Mouse (Mus musculus): ENCODE measurements at regions not wholly inside any gene's neighbourhood (a gene's known extent, or its start where the extent isn't known, plus 50 kb on each side); places are given as distances from the start of the nearest gene placed in this dataset.

GRCm38 (mm10) chr13:34507224-34507623 is 146.1 kb downstream of the Pxdc1 start:
- Histone ChIP-seq H3K4me1 (ENCODE audit: control insufficient read depth, insufficient read depth, low read length) (no peaks in the 10 kb centered on the region), H3K9me3 (ENCODE audit: control insufficient read depth, low read length) (no peaks in the 10 kb centered on the region), H3K27me3 (ENCODE audit: control insufficient read depth, insufficient read depth, low read length) (no peaks in the 10 kb centered on the region), H3K36me3 (ENCODE audit: control insufficient read depth, insufficient read depth, low read length) (no peaks in the 10 kb centered on the region), H3K27ac (replicated peaks; ENCODE audit: low read depth, low read length) (no peak overlapping the region), H3K4me2 (ENCODE audit: low read length) (no peak overlapping the region), H3K9ac (replicated peaks; ENCODE audit: low read length) (no peak overlapping the region), H3K4me3 (replicated peaks; ENCODE audit: low read depth, low read length) (no peak overlapping the region)
- no peak for DNase-seq
- 48% methylated on average over 2 of the region's 2 CpGs for WGBS
- no peak for ATAC-seq (ENCODE audit: low FRiP score, low TSS enrichment)

GRCm38 (mm10) chr13:34505861-34506260 is 147.4 kb downstream of the Pxdc1 start:
- no peaks in the 10 kb centered on the region for H3K9me3 ChIP-seq (ENCODE audit: control insufficient read depth, low read length)
- WGBS = 96% methylated on average over 2 of the region's 2 CpGs

GRCm38 (mm10) chr13:34504879-34505278 is 148.4 kb downstream of the Pxdc1 start:
- no peaks in the 10 kb centered on the region for H3K36me3 ChIP-seq (ENCODE audit: control insufficient read depth, insufficient read depth, low read length)
- H3K9me3 ChIP-seq (ENCODE audit: control insufficient read depth, low read length) = no peaks in the 10 kb centered on the region
- no peaks in the 10 kb centered on the region for H3K27me3 ChIP-seq (ENCODE audit: control insufficient read depth, insufficient read depth, low read length)
- H3K4me2 ChIP-seq (ENCODE audit: low read length) = no peak overlapping the region
- no peak overlapping the region for H3K4me3 ChIP-seq (replicated peaks; ENCODE audit: low read depth, low read length)
- H3K4me1 ChIP-seq (ENCODE audit: control insufficient read depth, insufficient read depth, low read length) = no peaks in the 10 kb centered on the region
- H3K27ac ChIP-seq (replicated peaks; ENCODE audit: low read depth, low read length) = no peak overlapping the region
- no peak overlapping the region for H3K9ac ChIP-seq (replicated peaks; ENCODE audit: low read length)
- DNase-seq (no peak), ATAC-seq (ENCODE audit: low FRiP score, low TSS enrichment) (no peak)
- WGBS = 93% methylated on average over 3 of the region's 3 CpGs

More at GRCm38 (mm10) chr13:34505861-34506260, 147.4 kb downstream of the Pxdc1 start:
- no peak for ATAC-seq (ENCODE audit: low FRiP score, low TSS enrichment)
- Histone ChIP-seq H3K4me2 (ENCODE audit: low read length) (no peak overlapping the region), H3K27ac (replicated peaks; ENCODE audit: low read depth, low read length) (no peak overlapping the region), H3K9ac (replicated peaks; ENCODE audit: low read length) (no peak overlapping the region), H3K4me3 (replicated peaks; ENCODE audit: low read depth, low read length) (no peak overlapping the region), H3K36me3 (ENCODE audit: control insufficient read depth, insufficient read depth, low read length) (no peaks in the 10 kb centered on the region), H3K4me1 (ENCODE audit: control insufficient read depth, insufficient read depth, low read length) (no peaks in the 10 kb centered on the region), H3K27me3 (ENCODE audit: control insufficient read depth, insufficient read depth, low read length) (no peaks in the 10 kb centered on the region)
- DNase-seq = no peak

- WGBS = 99% methylated on average over 2 of the region's 2 CpGs
- Histone ChIP-seq H3K36me3 (ENCODE audit: control insufficient read depth, insufficient read depth, low read length) (no peaks in the 10 kb centered on the region), H3K27me3 (ENCODE audit: control insufficient read depth, insufficient read depth, low read length) (no peaks in the 10 kb centered on the region), H3K4me2 (ENCODE audit: low read length) (no peak overlapping the region), H3K4me1 (ENCODE audit: control insufficient read depth, insufficient read depth, low read length) (no peaks in the 10 kb centered on the region), H3K27ac (replicated peaks; ENCODE audit: low read depth, low read length) (no peak overlapping the region), H3K4me3 (replicated peaks; ENCODE audit: low read depth, low read length) (no peak overlapping the region), H3K9me3 (ENCODE audit: control insufficient read depth, low read length) (no peaks in the 10 kb centered on the region), H3K9ac (replicated peaks; ENCODE audit: low read length) (no peak overlapping the region)
- ATAC-seq (ENCODE audit: low FRiP score, low TSS enrichment) = no peak
- no peak for DNase-seq
These were observed 153.9 kb upstream of the Slc22a23 start for GRCm38 (mm10) chr13:34498910-34499309.

GRCm38 (mm10) chr13:34497667-34498066 is 152.7 kb upstream of the Slc22a23 start:
- no peaks in the 10 kb centered on the region for H3K9me3 ChIP-seq (ENCODE audit: control insufficient read depth, low read length)
- H3K27me3 ChIP-seq (ENCODE audit: control insufficient read depth, insufficient read depth, low read length) = no peaks in the 10 kb centered on the region
- no peaks in the 10 kb centered on the region for H3K4me1 ChIP-seq (ENCODE audit: control insufficient read depth, insufficient read depth, low read length)
- no peaks in the 10 kb centered on the region for H3K36me3 ChIP-seq (ENCODE audit: control insufficient read depth, insufficient read depth, low read length)
- no peak overlapping the region for H3K4me3 ChIP-seq (replicated peaks; ENCODE audit: low read depth, low read length)
- H3K27ac ChIP-seq (replicated peaks; ENCODE audit: low read depth, low read length) = no peak overlapping the region
- H3K4me2 ChIP-seq (ENCODE audit: low read length) = no peak overlapping the region
- H3K9ac ChIP-seq (replicated peaks; ENCODE audit: low read length) = no peak overlapping the region
- 94% methylated on average over 3 of the region's 3 CpGs for WGBS
- ATAC-seq (ENCODE audit: low FRiP score, low TSS enrichment) = no peak
- DNase-seq = no peak

- no peaks in the 10 kb centered on the region for H3K27me3 ChIP-seq (ENCODE audit: control insufficient read depth, insufficient read depth, low read length)
- no peak overlapping the region for H3K9ac ChIP-seq (replicated peaks; ENCODE audit: low read length)
- 95% methylated on average over 1 of the region's 1 CpGs for WGBS
- H3K27ac ChIP-seq (replicated peaks; ENCODE audit: low read depth, low read length) = no peak overlapping the region
- H3K4me2 ChIP-seq (ENCODE audit: low read length) = no peak overlapping the region
- H3K4me1 ChIP-seq (ENCODE audit: control insufficient read depth, insufficient read depth, low read length) = no peaks in the 10 kb centered on the region
- no peaks in the 10 kb centered on the region for H3K9me3 ChIP-seq (ENCODE audit: control insufficient read depth, low read length)
- no peak overlapping the region for H3K4me3 ChIP-seq (replicated peaks; ENCODE audit: low read depth, low read length)
- H3K36me3 ChIP-seq (ENCODE audit: control insufficient read depth, insufficient read depth, low read length) = no peaks in the 10 kb centered on the region
- ATAC-seq (ENCODE audit: low FRiP score, low TSS enrichment) (no peak), DNase-seq (no peak)
These were observed 139.8 kb upstream of the Slc22a23 start for GRCm38 (mm10) chr13:34484831-34485230.

- Histone ChIP-seq H3K9me3 (ENCODE audit: control insufficient read depth, low read length) (no peaks in the 10 kb centered on the region), H3K36me3 (ENCODE audit: control insufficient read depth, insufficient read depth, low read length) (no peaks in the 10 kb centered on the region), H3K27ac (replicated peaks; ENCODE audit: low read depth, low read length) (no peak overlapping the region), H3K4me2 (ENCODE audit: low read length) (no peak overlapping the region), H3K9ac (replicated peaks; ENCODE audit: low read length) (no peak overlapping the region), H3K27me3 (ENCODE audit: control insufficient read depth, insufficient read depth, low read length) (no peaks in the 10 kb centered on the region), H3K4me1 (ENCODE audit: control insufficient read depth, insufficient read depth, low read length) (no peaks in the 10 kb centered on the region), H3K4me3 (replicated peaks; ENCODE audit: low read depth, low read length) (no peak overlapping the region)
- ATAC-seq (ENCODE audit: low FRiP score, low TSS enrichment) (no peak), DNase-seq (no peak)
- WGBS = 86% methylated on average over 10 of the region's 10 CpGs
These were observed 136.5 kb upstream of the Slc22a23 start for GRCm38 (mm10) chr13:34481461-34481860.

- Histone ChIP-seq H3K4me1 (ENCODE audit: control insufficient read depth, insufficient read depth, low read length) (0 out of 2 replicates have a peak, but pooled peaks cover 5% of the 10 kb centered on the region), H3K4me3 (replicated peaks; ENCODE audit: low read depth, low read length) (no peak overlapping the region), H3K36me3 (ENCODE audit: control insufficient read depth, insufficient read depth, low read length) (no peaks in the 10 kb centered on the region), H3K27me3 (ENCODE audit: control insufficient read depth, insufficient read depth, low read length) (no peaks in the 10 kb centered on the region), H3K9me3 (ENCODE audit: control insufficient read depth, low read length) (no peaks in the 10 kb centered on the region), H3K27ac (replicated peaks; ENCODE audit: low read depth, low read length) (no peak overlapping the region), H3K4me2 (ENCODE audit: low read length) (no peak overlapping the region), H3K9ac (replicated peaks; ENCODE audit: low read length) (no peak overlapping the region)
- DNase-seq = no peak
- no peak for ATAC-seq (ENCODE audit: low FRiP score, low TSS enrichment)
- WGBS = 73% methylated on average over 1 of the region's 1 CpGs
These were observed 125.4 kb upstream of the Slc22a23 start for GRCm38 (mm10) chr13:34470410-34470809.

GRCm38 (mm10) chr13:34469568-34469967 is 124.6 kb upstream of the Slc22a23 start:
- no peak overlapping the region for H3K4me2 ChIP-seq (ENCODE audit: low read length)
- no peak overlapping the region for H3K9ac ChIP-seq (replicated peaks; ENCODE audit: low read length)
- ATAC-seq (ENCODE audit: low FRiP score, low TSS enrichment) = no peak
- no peak overlapping the region for H3K4me3 ChIP-seq (replicated peaks; ENCODE audit: low read depth, low read length)
- DNase-seq = peak; percentile 58
- no peaks in the 10 kb centered on the region for H3K9me3 ChIP-seq (ENCODE audit: control insufficient read depth, low read length)
- H3K27me3 ChIP-seq (ENCODE audit: control insufficient read depth, insufficient read depth, low read length) = no peaks in the 10 kb centered on the region
- H3K36me3 ChIP-seq (ENCODE audit: control insufficient read depth, insufficient read depth, low read length) = no peaks in the 10 kb centered on the region
- H3K4me1 ChIP-seq (ENCODE audit: control insufficient read depth, insufficient read depth, low read length) = 0 out of 2 replicates have a peak, but pooled peaks cover 5% of the 10 kb centered on the region
- no peak overlapping the region for H3K27ac ChIP-seq (replicated peaks; ENCODE audit: low read depth, low read length)
- 79% methylated on average over 5 of the region's 5 CpGs for WGBS

Data from midbrain, embryonic 14.5 days (tissue).